Mouse (Mus musculus) cerebellum, adult 9-11 months (tissue): Measurements from ENCODE around the gene Plpp2.

Experiments
- DNase-seq: peaks from one replicate; pipeline ENCODE4 v3.0.0; 2022

Gene Plpp2

DNA sequence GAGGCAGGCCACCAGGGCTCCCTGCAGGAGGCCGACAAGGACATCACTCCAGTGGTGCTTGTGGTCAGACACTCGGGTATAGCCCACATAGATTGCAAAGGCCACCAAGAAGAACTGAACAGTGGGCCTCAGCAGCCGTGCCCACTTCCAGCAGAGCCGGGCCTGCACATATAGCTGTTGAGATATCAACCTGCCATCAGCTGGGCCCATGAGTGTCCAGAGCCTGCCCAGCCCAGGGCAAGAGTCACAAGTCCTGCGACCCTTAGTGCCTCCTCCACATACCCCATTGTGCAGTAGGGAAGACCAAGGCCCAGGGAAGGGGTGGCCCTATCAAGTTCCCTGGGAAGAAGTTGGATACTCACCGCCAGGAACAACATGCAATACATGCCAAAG, 6.1 kb downstream of the Plpp2 start:
- DNase-seq: no peak

DNA sequence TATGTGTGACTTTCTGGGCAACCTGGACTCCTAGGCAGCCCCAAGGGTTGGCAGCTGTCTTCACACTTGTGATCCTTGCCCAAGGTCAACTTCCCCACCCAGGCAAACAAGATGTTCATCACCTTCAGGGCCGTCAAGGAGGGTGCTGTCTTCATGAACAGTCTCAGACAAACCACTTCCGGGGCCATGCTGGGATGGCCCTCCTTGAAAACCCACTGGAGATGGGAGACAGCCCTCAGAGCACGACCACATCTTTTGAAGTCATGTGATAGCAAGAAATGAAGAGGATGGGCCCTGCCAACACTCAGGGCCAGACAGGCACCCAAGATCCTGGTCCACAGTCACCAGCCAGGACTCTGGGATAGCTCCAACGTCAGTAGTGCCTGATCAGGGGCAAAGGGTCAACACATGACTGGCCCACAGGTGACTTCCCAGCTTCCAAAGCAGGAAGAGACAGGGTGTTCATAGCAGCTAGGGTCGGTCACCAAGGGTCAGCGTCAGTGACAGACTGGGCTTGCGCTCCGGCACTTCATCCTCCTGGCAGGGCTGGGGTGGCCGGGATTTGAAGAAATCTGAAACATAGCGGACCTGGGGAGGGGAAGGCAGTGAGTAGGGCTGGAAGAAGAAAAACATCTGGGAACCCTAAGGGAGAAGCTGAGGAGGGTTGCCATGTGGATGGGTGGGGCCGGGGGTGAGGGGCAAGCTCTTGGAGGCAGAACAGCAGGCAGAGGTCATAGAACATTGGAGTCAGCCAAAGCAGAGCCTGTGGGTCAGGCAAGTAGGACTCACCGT, 6.7 kb downstream of the Plpp2 start:
- no peak for DNase-seq

DNA sequence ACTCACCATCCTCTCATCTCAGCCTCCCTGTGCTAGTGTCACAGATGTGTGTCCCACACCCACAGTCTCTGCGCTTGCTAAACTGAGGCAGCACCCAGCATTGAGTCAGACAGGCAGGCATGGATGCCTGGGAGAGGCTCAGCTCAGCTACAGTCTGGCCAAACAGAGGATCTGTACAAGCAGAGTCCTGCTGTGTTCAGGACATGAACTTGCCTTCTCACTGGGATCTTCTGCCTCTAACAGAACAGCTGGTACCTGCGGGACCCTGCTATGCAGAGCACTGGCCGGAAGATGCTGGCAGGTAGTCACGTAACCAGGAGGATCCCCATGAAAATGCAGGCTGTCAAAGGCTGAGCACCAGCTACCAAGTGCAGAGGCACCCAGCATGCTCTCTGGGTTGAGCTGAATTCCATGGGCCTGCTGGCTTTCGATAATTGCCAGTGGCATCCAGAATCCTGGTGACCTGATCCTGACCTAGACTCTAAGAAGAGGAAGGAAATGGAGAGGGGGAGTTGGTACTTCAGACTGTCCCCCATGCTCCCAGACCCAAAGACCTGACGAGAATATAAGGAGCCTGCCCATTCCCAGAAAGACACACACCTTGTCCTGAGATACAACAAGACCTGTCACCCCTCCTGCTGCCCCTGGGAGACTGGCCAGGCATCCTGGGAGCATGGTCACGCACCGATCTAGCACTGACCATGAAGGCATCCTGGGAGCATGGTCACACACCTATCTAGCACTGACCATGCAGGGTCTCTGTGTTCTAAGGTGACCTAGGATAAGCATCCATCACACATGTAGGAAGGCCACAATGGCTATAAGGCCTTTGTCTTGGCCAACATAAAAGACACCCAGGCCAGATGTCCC, 7.9 kb downstream of the Plpp2 start:
- peak; percentile 64 for DNase-seq

DNA sequence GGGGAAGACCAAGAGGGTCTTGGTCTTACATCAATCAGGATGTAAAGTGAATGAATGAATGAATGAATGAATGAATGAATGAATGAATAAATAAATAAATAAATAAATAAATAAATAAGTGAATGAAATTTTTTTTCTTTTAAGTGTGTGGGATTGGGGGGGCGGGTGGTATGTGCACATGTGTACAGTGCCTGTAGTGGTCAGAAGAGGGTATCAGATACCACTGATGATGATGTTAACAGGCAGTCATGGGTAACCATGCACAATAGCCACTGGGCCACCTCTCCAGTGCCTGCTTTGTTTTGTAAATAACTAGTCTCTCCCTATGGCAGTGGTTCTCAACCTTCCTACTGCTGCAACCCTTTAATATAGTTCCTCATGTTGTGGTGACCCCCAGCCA, 9.2 kb downstream of the Plpp2 start:
- DNase-seq: no peak

DNA sequence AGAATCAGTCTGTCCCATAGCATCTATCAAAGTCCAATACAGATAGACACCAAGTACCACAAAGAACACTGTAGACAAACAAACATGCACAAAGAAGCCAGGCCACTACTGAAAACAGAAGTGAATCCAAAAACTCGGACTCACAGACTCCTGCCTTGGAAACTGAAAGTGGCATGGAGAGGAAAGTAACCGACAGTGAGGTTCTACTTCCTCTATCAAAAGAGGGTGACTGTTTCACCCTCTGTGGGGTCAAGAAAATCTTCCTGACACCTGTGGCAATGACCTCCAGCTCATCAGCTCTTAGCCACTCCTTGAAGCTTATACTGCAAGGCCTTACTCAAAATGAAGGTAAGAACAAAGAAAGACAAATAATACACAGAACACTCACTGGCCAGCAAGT, 26.9 kb downstream of the Plpp2 start:
- DNase-seq: no peak

DNA sequence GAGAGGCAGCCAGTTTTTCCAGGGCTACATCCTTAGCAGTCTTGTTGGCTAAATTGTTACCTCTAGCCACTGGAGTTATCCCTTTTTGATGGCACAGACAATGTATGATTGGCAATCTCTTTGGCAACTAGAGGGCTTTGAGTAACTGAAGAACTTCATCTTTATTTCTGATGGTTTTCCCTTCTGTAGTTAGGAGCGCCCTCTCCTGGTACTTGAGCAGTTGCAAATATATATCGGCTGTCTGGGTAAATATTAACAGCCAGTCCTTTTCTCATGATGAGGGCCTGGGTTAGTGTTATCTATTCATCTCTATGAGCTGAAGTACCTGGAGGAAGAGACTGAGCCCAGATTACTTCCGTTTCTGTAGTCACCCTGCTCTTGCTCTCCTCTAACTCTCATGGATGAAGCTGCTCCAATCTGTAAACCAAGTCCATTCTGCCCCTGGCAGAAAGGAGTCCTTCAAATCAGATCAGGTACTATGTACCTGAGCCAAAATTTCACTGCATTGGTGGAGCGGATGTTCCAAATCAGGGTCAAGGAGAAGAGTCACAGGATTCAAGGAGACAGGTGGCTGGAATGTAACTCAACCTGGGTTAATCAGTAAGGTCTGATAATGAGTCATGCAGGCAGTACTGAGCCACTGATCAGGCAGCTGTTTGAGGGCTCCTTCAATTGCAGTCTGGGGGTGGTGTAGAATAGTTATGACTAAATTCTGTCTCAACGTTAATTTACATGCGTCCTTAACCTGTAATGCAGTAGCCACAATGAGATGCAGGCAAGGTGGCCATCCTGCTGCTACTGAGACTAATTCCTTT, 30.6 kb downstream of the Plpp2 start:
- no peak for DNase-seq

DNA sequence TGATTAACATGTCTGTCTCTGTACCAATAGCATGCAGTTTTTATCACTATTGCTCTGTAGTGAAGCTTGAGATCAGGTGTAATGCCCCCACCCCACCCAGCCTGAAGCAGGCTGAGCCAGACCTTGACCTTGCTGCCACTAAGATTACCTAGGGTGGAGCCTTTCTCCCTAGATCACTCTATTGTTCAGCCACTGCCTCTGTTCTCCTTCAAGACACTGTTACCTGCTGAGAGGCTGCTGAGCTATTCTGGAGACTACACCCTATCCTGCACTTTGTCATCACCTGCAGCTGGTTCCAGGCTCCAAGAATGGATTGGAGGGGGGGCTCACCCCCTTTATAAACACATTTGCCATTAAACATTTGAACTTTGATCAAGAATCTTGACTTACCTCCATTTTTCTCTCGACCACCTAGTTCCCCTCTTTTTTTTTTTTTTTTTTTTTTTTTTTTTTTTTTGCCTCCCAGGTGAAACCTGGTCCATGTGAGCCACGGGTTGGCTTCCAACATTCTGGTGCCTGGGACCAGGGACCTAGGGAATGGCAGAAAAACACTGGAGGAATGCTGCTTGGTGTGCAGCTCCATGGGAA, 36.8 kb downstream of the Plpp2 start:
- DNase-seq: no peak

DNA sequence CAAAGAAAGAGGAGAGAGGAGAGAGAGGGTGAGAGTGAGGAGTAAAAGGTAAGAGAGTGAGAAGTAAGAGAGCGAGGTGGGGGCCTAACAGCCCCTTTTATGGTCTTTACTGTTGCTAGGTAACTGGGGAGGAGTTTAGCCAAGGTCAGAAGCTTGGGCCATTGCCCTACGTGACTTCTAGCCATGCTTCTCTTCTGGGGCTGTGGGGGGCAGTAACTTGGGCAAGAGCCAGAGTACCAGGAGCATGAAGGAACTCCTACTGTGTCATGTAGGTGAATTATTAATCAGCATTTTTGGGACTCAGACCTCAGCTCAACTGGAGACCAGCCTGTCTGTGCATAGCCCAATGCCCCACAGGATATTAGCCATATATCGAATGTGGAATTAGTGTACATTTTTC, 37.7 kb downstream of the Plpp2 start:
- no peak for DNase-seq
